Mouse (Mus musculus): ENCODE results near the gene Cdc42ep1.

Cdc42ep1 gene

GRCm38 (mm10) chr15:78842371-78843163 is at the start of gene Cdc42ep1:
Gene Cdc42ep1, plus strand, starts transcription at chr15:78842624.
- peak; percentile 77 to 85 for DNase-seq

- peak; percentile 83 to 86 for DNase-seq
Measured at GRCm38 (mm10) chr15:78796196-78797059, 46.0 kb upstream of the Cdc42ep1 start.

GRCm38 (mm10) chr15:78797060-78797329 is 45.4 kb upstream of the Cdc42ep1 start:
- no peak for DNase-seq

- DNase-seq, result no peak
Measured at GRCm38 (mm10) chr15:78799029-78799428, 43.4 kb upstream of the Cdc42ep1 start.

GRCm38 (mm10) chr15:78801571-78801970 is 40.9 kb upstream of the Cdc42ep1 start:
- no peak for DNase-seq

GRCm38 (mm10) chr15:78801971-78802741 is 40.3 kb upstream of the Cdc42ep1 start:
- peak in 1 of 2 experiments; percentile 71 for DNase-seq

- DNase-seq, result peak; percentile 77 to 91
Measured at GRCm38 (mm10) chr15:78802776-78803391, 39.5 kb upstream of the Cdc42ep1 start, which contains the start of gene Card10. Gene Card10, minus strand, starts transcription at chr15:78803042.

GRCm38 (mm10) chr15:78803499-78803900 is 38.9 kb upstream of the Cdc42ep1 start:
- DNase-seq, result peak; percentile 83 to 89

- peak; percentile 71 to 83 for DNase-seq
Measured at GRCm38 (mm10) chr15:78804326-78804725, 38.1 kb upstream of the Cdc42ep1 start.

GRCm38 (mm10) chr15:78805351-78805750 is 37.1 kb upstream of the Cdc42ep1 start:
- DNase-seq, result no peak

GRCm38 (mm10) chr15:78806614-78807013 is 35.8 kb upstream of the Cdc42ep1 start:
- DNase-seq, result no peak

- peak; percentile 32 to 51 for DNase-seq
Measured at GRCm38 (mm10) chr15:78807141-78807540, 35.3 kb upstream of the Cdc42ep1 start.

GRCm38 (mm10) chr15:78808980-78809379 is 33.4 kb upstream of the Cdc42ep1 start:
- DNase-seq, result no peak

GRCm38 (mm10) chr15:78809739-78810138 is 32.7 kb upstream of the Cdc42ep1 start:
- DNase-seq, result no peak

- DNase-seq, result peak in 1 of 2 experiments; percentile 33
Measured at GRCm38 (mm10) chr15:78810146-78810545, 32.3 kb upstream of the Cdc42ep1 start.

- peak in 1 of 2 experiments; percentile 21 for DNase-seq
Measured at GRCm38 (mm10) chr15:78813603-78814002, 28.8 kb upstream of the Cdc42ep1 start.

- peak in 1 of 2 experiments; percentile 28 for DNase-seq
Measured at GRCm38 (mm10) chr15:78815314-78816073, 26.9 kb upstream of the Cdc42ep1 start.

- no peak for DNase-seq
Measured at GRCm38 (mm10) chr15:78816074-78816391, 26.4 kb upstream of the Cdc42ep1 start.

GRCm38 (mm10) chr15:78826213-78827204 is 15.9 kb upstream of the Cdc42ep1 start:
- peak; percentile 82 to 87 for DNase-seq

- DNase-seq, result no peak
Measured at GRCm38 (mm10) chr15:78828315-78828714, 14.1 kb upstream of the Cdc42ep1 start.

- DNase-seq, result no peak
Measured at GRCm38 (mm10) chr15:78829636-78830035, 12.8 kb upstream of the Cdc42ep1 start.

Data from kidney, postnatal 36 days (tissue).